Mouse (Mus musculus) ES-E14 (cell line): ENCODE results near the gene Iqschfp.

Source experiments
- CHD2 ChIP-seq: IDR thresholded peaks from 2 replicates; pipeline ENCODE4 v1.6.1; 2014; ENCODE audit warnings: mild to moderate bottlenecking, low read depth, low read length, inconsistent platforms
- ZC3H11A ChIP-seq: IDR thresholded peaks from 2 replicates; pipeline ENCODE4 v1.6.1; 2012; ENCODE audit warnings: low read depth, mild to moderate bottlenecking, inconsistent platforms, low read length, borderline replicate concordance
- ZNF384 ChIP-seq: IDR thresholded peaks from 2 replicates; pipeline ENCODE4 v1.6.1; 2012; ENCODE audit warnings: low read depth, low read length, inconsistent platforms

DNA sequence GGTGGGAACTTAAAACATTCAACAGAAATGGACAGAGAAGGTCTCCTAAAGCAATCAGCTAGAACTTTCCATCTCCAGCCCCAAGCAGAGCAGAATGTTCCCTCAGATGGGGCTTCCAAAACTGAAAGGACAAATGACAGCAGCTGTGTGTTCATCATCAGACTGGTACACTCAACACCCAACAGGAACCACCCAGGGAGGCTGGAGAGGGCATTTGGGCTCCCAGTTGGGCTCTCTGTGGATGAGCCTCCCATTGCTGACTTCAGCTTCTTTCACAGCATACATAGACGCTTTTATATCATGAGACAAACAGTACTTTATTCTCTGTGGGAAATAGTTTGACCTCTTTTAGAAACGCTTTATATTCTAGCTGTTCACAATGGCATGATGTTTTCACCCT lies 464.5 kb downstream of the Iqschfp start:
- TF ChIP-seq CHD2 (no peak), ZNF384 (no peak), ZC3H11A (no peak)
